Mouse (Mus musculus) thymus, postnatal 0 days (tissue): Measurements from ENCODE around the gene Pogz. TPM values are rescaled to one million over a fixed set of nuclear protein-coding genes. Genes with fewer than 3 reads are reported as not detected.

Source experiments
- DNase-seq: peaks from one replicate; pipeline ENCODE4 v3.0.0-alpha.2; 2015; ENCODE audit warnings: low spot score
- polyA plus RNA-seq: library from polyadenylated mRNA; unstranded; fragments of >200 nt; fragmentation: Nextera tagmentation; extraction: Ambion mirVana; gene quantifications from 2 replicates; pipeline ENCODE4 v1.2.1, GENCODE M21; 2015

The Pogz gene
- 10.3 and 12.3 TPM in 2 replicates for polyA plus RNA-seq

GRCm38 (mm10) chr3:94837183-94837890, at the start of gene Pogz:
Gene Pogz, plus strand, starts transcription at chr3:94837567.
- peak; percentile 94 for DNase-seq

GRCm38 (mm10) chr3:94789071-94789470, 48.3 kb upstream of the Pogz start:
- DNase-seq: no peak

DNA sequence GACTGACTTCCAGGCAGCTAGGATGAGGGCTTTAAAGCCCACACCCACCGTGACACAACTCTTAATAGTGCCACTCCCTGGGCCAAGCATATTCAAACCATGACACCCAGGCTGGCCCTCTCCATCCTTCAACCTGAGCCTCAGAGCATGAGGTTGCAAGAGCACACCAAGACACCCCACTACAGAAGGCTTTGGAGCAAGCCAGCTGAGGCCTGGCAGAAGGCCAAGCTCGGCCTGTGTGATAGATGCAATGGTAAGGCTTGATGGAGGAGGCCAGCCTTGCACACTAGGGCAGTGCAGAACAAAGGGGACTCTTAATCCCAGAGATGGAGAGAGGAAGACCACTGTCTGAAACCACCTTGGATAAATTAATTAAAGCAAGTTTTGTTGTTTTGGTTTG, 47.9 kb upstream of the Pogz start:
- no peak for DNase-seq

DNA sequence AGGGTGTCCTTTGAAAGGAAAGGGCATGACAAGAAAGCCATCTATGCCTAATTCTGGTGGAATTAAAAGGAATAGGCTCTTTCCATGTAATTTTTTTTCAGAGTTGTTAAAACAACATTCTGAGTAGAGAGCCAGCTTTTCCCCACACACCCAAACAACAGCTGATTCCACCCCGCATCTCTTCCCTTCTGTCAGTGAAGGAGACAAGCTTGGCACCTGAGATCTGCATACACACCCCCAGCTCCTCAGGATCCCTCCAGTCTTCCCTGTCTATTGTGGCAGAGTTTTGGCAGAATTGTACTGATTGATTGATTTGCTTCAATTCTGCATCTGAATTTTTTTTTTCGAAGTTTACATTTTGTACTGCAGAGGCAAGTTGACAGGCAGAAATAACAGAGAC, 45.1 kb upstream of the Pogz start:
- DNase-seq: no peak

DNA sequence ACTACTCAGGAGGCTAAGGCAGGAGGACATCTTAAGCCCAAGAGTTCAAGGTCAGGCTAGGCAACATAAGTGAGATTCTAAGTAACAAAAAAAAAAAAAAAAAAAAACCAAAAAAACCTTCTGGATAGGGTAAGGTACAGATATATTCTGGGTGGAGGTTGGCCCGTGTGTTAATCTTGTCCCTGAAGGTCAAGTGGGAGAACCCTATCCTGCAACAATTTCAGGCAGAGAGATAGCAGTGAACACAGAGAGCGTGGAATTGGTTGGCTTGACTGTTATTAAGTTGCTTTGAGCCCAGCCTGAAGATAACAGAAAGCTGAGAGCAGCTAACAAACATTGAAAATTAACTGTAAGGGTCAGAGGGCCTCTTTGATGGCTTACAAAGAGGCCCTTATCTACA, 43.7 kb upstream of the Pogz start:
- no peak for DNase-seq

- no peak for DNase-seq
Measured at GRCm38 (mm10) chr3:94794359-94794758, 43.0 kb upstream of the Pogz start.

- DNase-seq: no peak
Measured at GRCm38 (mm10) chr3:94795596-94796140, 41.7 kb upstream of the Pogz start.

GRCm38 (mm10) chr3:94796181-94796580, 41.2 kb upstream of the Pogz start:
- no peak for DNase-seq

GRCm38 (mm10) chr3:94804146-94804545, 33.2 kb upstream of the Pogz start:
- DNase-seq: no peak

DNA sequence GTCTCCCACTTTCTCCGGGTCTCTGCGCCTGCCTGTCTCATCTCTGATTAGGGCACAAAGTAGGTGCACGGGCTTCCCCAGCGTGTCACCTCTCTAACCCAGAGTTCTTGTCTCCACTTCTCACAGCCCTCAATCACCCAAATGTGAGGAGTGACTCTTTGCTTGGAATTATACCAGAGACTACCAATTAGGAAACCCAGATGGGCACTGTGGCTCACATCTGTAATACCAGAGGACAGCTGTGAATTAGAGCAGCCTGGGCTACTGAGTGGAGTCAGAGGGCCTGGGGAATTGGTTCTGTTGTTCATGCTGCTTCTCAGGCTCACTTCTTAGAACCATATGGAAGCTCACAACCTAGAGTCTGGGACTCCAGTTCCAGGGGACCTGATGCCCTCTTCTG, 32.4 kb upstream of the Pogz start:
- DNase-seq: no peak

- DNase-seq: no peak
Measured at GRCm38 (mm10) chr3:94808296-94808695, 29.1 kb upstream of the Pogz start.

DNA sequence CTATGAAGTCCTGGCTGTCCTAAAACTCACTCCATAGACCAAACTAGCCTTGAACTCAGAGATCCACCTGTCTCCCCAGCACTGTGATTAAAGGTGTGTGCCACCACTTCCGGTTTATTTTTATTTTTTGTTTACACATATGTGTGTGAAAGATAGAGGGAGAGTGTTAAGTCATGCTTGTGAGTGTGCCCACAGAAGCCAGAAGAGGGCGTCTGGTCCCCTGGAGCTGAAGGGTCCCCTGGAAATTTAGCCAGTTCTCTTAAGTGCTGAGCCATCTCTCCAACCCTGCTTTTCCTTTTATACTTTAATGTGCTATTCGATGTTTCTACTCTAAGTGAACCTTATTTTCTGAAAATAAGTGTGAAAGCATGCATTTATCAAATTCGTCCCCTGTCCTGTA, 25.7 kb upstream of the Pogz start:
- peak; percentile 30 for DNase-seq

- no peak for DNase-seq
Measured at GRCm38 (mm10) chr3:94813651-94814050, 23.7 kb upstream of the Pogz start.

DNA sequence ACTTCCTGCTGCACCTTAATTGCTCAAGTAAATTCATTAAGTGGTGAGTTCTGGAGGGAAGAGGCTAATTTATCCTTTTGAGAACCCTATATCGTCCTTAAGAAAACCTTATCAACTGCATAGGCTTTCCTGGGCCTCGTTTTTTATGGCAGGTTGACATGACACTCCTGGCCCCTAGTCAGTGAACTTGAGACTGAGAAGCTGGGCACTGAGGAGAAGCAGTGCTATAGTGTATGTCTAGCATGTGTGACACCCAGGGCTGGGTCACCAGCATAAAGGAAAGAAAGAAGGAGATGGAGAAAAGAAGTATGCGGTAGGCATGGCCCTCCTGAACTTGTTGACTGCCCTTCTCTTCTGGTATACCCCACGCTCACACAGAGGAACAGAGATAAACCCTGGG, 23.3 kb upstream of the Pogz start:
- no peak for DNase-seq

- no peak for DNase-seq
Measured at GRCm38 (mm10) chr3:94814663-94815062, 22.7 kb upstream of the Pogz start.

DNA sequence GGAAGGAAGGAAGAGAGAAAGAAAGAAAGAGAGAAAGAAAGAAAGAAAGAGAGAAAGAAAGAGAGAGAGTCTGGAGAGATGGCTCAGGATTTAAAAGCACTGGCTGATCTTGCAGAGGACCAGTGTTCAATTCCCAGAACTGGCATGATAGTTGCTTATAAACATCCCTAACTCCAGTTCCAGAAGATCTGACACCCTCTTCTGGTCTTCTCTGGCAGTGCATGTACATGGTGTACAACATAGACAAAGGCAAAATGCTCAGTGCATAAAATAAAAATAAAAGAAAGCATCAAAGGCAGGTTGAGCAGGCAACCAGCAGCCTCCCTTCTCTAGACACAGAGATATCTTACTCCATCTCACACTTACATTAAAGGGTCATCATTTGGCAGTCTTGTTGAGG, 21.8 kb upstream of the Pogz start:
- DNase-seq: no peak

- DNase-seq: no peak
Measured at GRCm38 (mm10) chr3:94817731-94818130, 19.6 kb upstream of the Pogz start.

- no peak for DNase-seq
Measured at GRCm38 (mm10) chr3:94819452-94820425, 17.6 kb upstream of the Pogz start.

GRCm38 (mm10) chr3:94821008-94821638, 16.2 kb upstream of the Pogz start:
- peak; percentile 3 for DNase-seq

GRCm38 (mm10) chr3:94822082-94822481, 15.3 kb upstream of the Pogz start:
- DNase-seq: no peak

DNA sequence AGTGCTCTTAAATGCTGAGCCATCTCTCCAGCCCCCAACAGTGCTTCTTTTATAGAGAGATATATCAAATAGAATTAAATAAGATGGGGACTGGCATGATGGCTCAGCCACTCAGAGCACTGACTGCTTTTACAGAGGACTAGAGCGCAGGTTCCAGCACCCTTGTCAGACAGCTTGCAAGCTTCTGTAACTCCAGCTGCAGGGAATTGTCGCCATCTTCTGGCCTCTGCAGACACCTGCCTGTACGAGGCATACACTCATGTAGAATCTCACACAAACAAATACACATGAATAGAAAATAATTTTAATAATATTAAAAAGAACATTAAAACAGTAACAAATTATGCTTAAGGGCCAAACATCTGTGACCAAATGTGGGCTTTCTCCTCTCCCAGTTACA, 13.3 kb upstream of the Pogz start:
- DNase-seq: no peak

GRCm38 (mm10) chr3:94832100-94832499, 5.3 kb upstream of the Pogz start:
- DNase-seq: no peak
